28 mouse cellular contexts compared by ENCODE assay signal in genomic region chr3:53293901-53294433, GRCm38 (mm10).
A peak's percentile ranks its signal among the peaks of the same experiment; 100 is the strongest.
DNase-seq lines count a peak whose midpoint lies in the region; ATAC-seq and TF ChIP-seq lines count a peak whose summit lies in the region.
"Had no signal": no experiment of that assay in that cellular context is flagged by ENCODE, and none has a peak within 500 bp of the region (broad histone marks: within the 10 kb centered on the region; RNA-seq: fewer than 3 reads in every experiment).

No protein-coding gene starts in this region.

- H3K27ac ChIP-seq in kidney, adult 2 months (ENCODE audit: insufficient read depth, low read depth, low read length): no peak overlapping the region
- H3K27ac ChIP-seq in kidney, embryonic 16.5 days (ENCODE audit: low read length): no peak overlapping the region
- H3K27ac ChIP-seq in midbrain, embryonic 13.5 days: no peak overlapping the region
- no peak overlapping the region for H3K27ac ChIP-seq in forebrain, postnatal 0 days (ENCODE audit: low read depth, low read length)
- H3K27ac ChIP-seq: embryonic facial prominence, embryonic 10.5 days; embryonic facial prominence, embryonic 13.5 days; forebrain, embryonic 12.5 days; forebrain, embryonic 15.5 days; heart, embryonic 15.5 days; hindbrain, embryonic 10.5 days; hindbrain, embryonic 13.5 days had no signal

- TF ChIP-seq CTCF in kidney, adult 2 months (conservative IDR thresholded peaks at IDR 0.05; ENCODE audit: insufficient read depth, insufficient read length, low read depth, low read length): no peak
- no peak for TF ChIP-seq CTCF in forebrain, postnatal 0 days (IDR thresholded peaks at IDR 0.05; ENCODE audit: low read depth)

- no peak for TF ChIP-seq POLR2A in kidney, adult 2 months (IDR thresholded peaks at IDR 0.05; ENCODE audit: low read depth, low read length)

- no peaks in the 10 kb centered on the region for H3K27me3 ChIP-seq in kidney, adult 2 months (replicated peaks; ENCODE audit: control insufficient read depth, insufficient read depth, low read length)
- no peaks in the 10 kb centered on the region for H3K27me3 ChIP-seq in kidney, embryonic 16.5 days (ENCODE audit: insufficient read depth, low read length)
- H3K27me3 ChIP-seq in midbrain, embryonic 13.5 days: no peaks in the 10 kb centered on the region
- H3K27me3 ChIP-seq in forebrain, postnatal 0 days (ENCODE audit: insufficient read depth, low read length): no peaks in the 10 kb centered on the region
- H3K27me3 ChIP-seq: forebrain, embryonic 12.5 days; forebrain, embryonic 15.5 days; heart, embryonic 12.5 days; heart, embryonic 15.5 days; hindbrain, embryonic 13.5 days; Patski had no signal

- no peaks in the 10 kb centered on the region for H3K36me3 ChIP-seq in kidney, adult 2 months (ENCODE audit: control insufficient read depth, insufficient read depth, low read length)
- no peaks in the 10 kb centered on the region for H3K36me3 ChIP-seq in kidney, embryonic 16.5 days (ENCODE audit: insufficient read depth, low read length)
- H3K36me3 ChIP-seq in midbrain, embryonic 13.5 days: no peaks in the 10 kb centered on the region
- no peaks in the 10 kb centered on the region for H3K36me3 ChIP-seq in forebrain, postnatal 0 days (ENCODE audit: insufficient read depth)
- H3K36me3 ChIP-seq: embryonic facial prominence, embryonic 10.5 days; embryonic facial prominence, embryonic 13.5 days; forebrain, embryonic 12.5 days; forebrain, embryonic 15.5 days; heart, embryonic 12.5 days; heart, embryonic 15.5 days; hindbrain, embryonic 10.5 days; hindbrain, embryonic 13.5 days had no signal

- ATAC-seq in kidney, embryonic 16.5 days (ENCODE audit: low FRiP score, low TSS enrichment): no peak
- ATAC-seq in midbrain, embryonic 13.5 days: no peak
- ATAC-seq in forebrain, postnatal 0 days: no peak
- ATAC-seq: forebrain, embryonic 15.5 days; hindbrain, embryonic 16.5 days; inflammation-experienced regulatory T-cells, adult 6 months; Patski had no signal

- no peak overlapping the region for H3K9ac ChIP-seq in kidney, embryonic 16.5 days (replicated peaks; ENCODE audit: low read length)
- H3K9ac ChIP-seq in midbrain, embryonic 13.5 days (replicated peaks): no peak overlapping the region
- no peak overlapping the region for H3K9ac ChIP-seq in forebrain, postnatal 0 days
- H3K9ac ChIP-seq: embryonic facial prominence, embryonic 13.5 days; forebrain, embryonic 12.5 days; forebrain, embryonic 15.5 days; heart, embryonic 12.5 days; heart, embryonic 15.5 days; hindbrain, embryonic 13.5 days had no signal

- WGBS in kidney, adult 2 months: 62% methylated on average over 4 of the region's 4 CpGs
- WGBS in kidney, embryonic 16.5 days: 40% methylated on average over 4 of the region's 4 CpGs
- WGBS in midbrain, embryonic 13.5 days: 74% methylated on average over 4 of the region's 4 CpGs
- WGBS in forebrain, postnatal 0 days: 79% methylated on average over 4 of the region's 4 CpGs

- H3K4me1 ChIP-seq in kidney, adult 2 months (ENCODE audit: control insufficient read depth, insufficient read depth, low read length): no peaks in the 10 kb centered on the region
- peaks cover 26% of the 10 kb centered on the region; the same call in 1 of the 2 replicates for H3K4me1 ChIP-seq in kidney, embryonic 16.5 days (ENCODE audit: insufficient read depth, low read length)
- peaks cover 4% of the 10 kb centered on the region; the same call in 1 of the 2 replicates for H3K4me1 ChIP-seq in midbrain, embryonic 13.5 days (replicated peaks)
- H3K4me1 ChIP-seq in forebrain, postnatal 0 days (ENCODE audit: insufficient read depth): no peaks in the 10 kb centered on the region
- H3K4me1 ChIP-seq: embryonic facial prominence, embryonic 13.5 days; forebrain, embryonic 15.5 days; heart, embryonic 15.5 days had no signal

- H3K4me3 ChIP-seq in kidney, adult 2 months (ENCODE audit: insufficient read depth, low read depth, low read length): no peak overlapping the region
- no peak overlapping the region for H3K4me3 ChIP-seq in kidney, embryonic 16.5 days (ENCODE audit: low read length)
- H3K4me3 ChIP-seq in midbrain, embryonic 13.5 days (replicated peaks): no peak overlapping the region
- no peak overlapping the region for H3K4me3 ChIP-seq in forebrain, postnatal 0 days (ENCODE audit: low read depth, low read length)
- H3K4me3 ChIP-seq: embryonic facial prominence, embryonic 10.5 days; embryonic facial prominence, embryonic 13.5 days; erythroblast, embryonic 14.5 days; forebrain, embryonic 12.5 days; forebrain, embryonic 15.5 days; heart, embryonic 12.5 days; heart, embryonic 15.5 days; hindbrain, embryonic 10.5 days; hindbrain, embryonic 13.5 days had no signal

- H3K9me3 ChIP-seq in kidney, embryonic 16.5 days (ENCODE audit: low read length): no peaks in the 10 kb centered on the region
- H3K9me3 ChIP-seq in midbrain, embryonic 13.5 days: no peaks in the 10 kb centered on the region
- H3K9me3 ChIP-seq in forebrain, postnatal 0 days (ENCODE audit: low read length): no peaks in the 10 kb centered on the region
- H3K9me3 ChIP-seq: embryonic facial prominence, embryonic 10.5 days; embryonic facial prominence, embryonic 13.5 days; forebrain, embryonic 12.5 days; forebrain, embryonic 15.5 days; heart, embryonic 15.5 days; hindbrain, embryonic 13.5 days had no signal

- H3K4me2 ChIP-seq in kidney, embryonic 16.5 days (replicated peaks; ENCODE audit: low read depth, low read length): no peak overlapping the region
- no peak overlapping the region for H3K4me2 ChIP-seq in midbrain, embryonic 13.5 days (replicated peaks)
- H3K4me2 ChIP-seq in forebrain, postnatal 0 days (ENCODE audit: low read depth): no peak overlapping the region
- H3K4me2 ChIP-seq: embryonic facial prominence, embryonic 13.5 days; forebrain, embryonic 12.5 days; forebrain, embryonic 15.5 days; heart, embryonic 12.5 days; heart, embryonic 15.5 days; hindbrain, embryonic 13.5 days had no signal

- DNase-seq in kidney, adult 2 months: peak; percentile 3
- peak; percentile 27 for DNase-seq in kidney, postnatal 14 days
- no peak for DNase-seq in kidney, postnatal 36 days
- DNase-seq in NIH3T3 (ENCODE audit: low read depth): peak; percentile 37
- peak; percentile 52 for DNase-seq in hindlimb bud, embryonic 11.5 days (ENCODE audit: extremely low spot score, low read depth, low spot score)
- no peak for DNase-seq in forebrain, postnatal 0 days
- DNase-seq: adrenal gland, postnatal 10 days; adrenal gland, postnatal 36 days; cerebellum, adult 18-20 months; cerebellum, adult 9-10 months; cerebellum, postnatal 14 days; gastrocnemius, postnatal 36 days; heart, postnatal 10 days; heart, postnatal 36 days had no signal

Comparison
In these comparisons a context has a peak if more than half of its experiments do, and no peak if none do; other contexts are left out.
1. DNase-seq: peak in kidney, adult 2 months (single experiment), kidney, postnatal 14 days (single experiment), NIH3T3 (single experiment) and hindlimb bud, embryonic 11.5 days (single experiment); none in kidney, postnatal 36 days (0 of 2) and forebrain, postnatal 0 days (single experiment).